Mouse (Mus musculus) adrenal gland, postnatal 25 days (tissue): ENCODE results near the gene Btbd2. TPM values are rescaled to one million over a fixed set of nuclear protein-coding genes. Genes with fewer than 3 reads are reported as not detected.
"Not testable (repeated sequence)": the region's sequence is repeated elsewhere in the genome, so short reads cannot be mapped to it uniquely, and the experiment has no call there.

Experiments
- DNase-seq: peaks from one replicate; pipeline ENCODE4 v3.0.0; 2021; ENCODE audit warnings: mixed read lengths
- microRNA-seq, 2 experiments: library from miRNA; unstranded; fragments of <30 nt; microRNA quantifications; one replicate each; pipeline ENCODE4 v1.2.0; 2021
- total RNA-seq: library from RNA; stranded (reverse); gene quantifications from 2 replicates; pipeline ENCODE4 v1.2.3, GENCODE M21; 2021

Gene Btbd2
- total RNA-seq, 1 experiment from 2014 or later, result 79.2 TPM

DNA sequence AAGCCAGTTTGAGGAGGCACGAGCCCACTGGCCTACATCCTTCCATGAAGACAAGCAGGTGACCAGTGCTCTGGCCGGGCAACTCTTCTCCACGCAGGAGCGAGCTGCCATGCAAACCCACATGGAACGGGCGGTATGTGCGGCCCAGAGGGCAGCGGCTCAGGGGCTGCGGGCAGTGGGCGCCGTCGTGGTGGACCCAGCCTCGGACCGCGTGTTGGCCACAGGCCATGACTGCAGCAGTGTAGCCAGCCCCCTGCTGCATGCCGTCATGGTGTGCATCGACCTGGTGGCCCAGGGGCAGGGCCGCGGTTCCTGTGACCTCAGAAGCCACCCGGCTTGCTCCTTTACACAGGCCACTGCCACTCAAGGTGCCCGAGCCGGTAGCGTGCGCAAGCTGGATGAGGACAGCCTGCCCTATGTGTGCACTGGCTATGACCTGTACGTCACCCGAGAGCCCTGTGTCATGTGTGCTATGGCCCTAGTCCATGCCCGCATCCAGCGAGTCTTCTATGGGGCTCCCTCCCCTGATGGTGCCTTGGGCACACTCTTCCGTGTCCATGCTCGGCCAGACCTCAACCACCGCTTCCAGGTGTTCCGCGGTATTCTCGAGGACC, 50.0 kb downstream of the Btbd2 start:
- DNase-seq, result no peak

GRCm38 (mm10) chr10:80606306-80606705, 50.6 kb downstream of the Btbd2 start:
- no peak for DNase-seq

DNA sequence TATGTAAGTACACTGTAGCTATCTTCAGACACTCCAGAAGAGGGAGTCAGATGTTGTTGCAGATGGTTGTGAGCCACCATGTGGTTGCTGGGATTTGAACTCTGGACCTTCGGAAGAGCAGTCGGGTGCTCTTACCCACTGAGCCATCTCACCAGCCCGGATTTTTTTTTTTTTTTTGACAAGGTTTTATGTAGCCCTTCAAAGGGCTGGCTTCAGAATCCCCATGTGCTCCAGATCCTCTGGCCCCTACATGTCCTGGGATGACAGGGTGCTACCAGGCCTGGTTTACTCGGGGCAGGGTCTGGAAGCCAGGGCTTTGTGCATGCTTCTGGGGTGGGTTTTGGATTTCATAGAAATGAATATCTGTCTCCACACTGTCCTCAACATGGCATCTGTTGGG, 51.1 kb downstream of the Btbd2 start, which contains the start of gene Gm49322:
Gene Gm49322 (plus strand): TSS at position 301 of the 400 bp plus-strand sequence.
- not testable (repeated sequence) for DNase-seq

DNA sequence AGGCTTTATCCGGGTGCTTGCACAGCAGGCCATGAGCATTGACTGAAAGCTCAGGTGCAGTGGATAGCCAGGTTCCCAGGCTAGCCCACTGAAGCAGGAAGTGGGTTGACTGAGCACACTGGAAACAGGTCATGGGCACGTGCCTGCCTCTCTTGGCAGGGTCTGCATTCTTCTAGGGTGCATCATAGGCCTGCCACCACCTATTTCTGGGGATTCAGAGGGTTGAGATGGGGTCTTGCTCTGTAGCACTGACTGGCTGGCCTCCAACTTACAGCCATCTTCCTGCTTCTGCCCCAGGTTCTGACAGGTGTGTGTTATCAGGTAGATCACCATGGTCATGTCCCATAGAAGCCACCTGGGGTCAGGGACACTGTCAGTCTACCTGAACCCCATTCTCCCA, 51.9 kb downstream of the Btbd2 start:
- DNase-seq, result no peak

GRCm38 (mm10) chr10:80604001-80604509, 52.8 kb downstream of the Btbd2 start:
- DNase-seq, result no peak

DNA sequence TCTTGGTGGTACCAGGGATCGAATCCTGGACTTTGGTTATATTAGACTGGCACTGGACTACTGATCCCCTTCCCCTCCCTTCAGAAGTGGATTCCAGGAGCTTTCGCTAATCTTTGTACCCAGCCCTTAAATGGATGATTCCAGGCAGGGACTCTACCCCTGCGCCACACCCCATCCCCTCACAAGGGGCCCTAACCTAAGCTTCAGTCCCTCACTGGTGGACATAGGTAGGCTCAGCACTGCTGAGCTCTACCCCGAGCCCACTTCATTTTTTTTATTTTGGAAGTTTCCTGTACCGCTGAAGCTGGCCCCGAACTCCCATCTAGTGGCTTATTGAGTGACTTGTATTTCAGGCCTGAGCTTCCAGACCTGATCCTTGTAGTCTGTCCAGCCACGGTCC, 53.5 kb downstream of the Btbd2 start:
- no peak for DNase-seq

DNA sequence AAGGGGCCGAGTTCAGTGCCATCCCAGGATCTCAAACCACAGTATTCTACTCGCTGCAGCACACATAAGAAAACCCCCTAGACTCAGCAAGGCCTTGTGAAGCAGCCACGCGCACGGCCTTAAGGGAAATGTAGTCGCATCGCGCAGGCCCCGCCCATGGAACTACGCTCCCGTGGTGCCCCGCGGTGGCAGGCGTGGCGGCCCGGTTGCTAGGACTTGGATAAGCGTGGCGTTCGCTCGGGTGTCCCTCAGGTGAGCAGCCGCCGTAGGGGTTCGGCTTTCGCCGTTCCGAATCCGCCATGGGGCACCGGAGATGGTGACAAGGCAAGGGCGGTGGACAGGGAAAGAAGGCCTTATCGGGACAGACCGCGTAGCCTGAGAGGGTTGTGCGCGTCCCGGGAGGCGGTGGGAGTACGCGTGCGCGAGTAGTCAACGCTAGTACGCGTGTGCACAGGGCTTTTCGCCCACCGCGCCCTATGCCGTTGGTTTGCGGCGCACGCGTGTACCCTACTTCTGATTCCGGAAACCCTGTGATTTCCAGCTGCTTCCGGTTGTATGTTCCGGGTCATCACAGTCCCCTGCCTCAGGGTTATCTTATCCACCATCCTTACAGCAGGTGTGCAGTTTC, 54.1 kb downstream of the Btbd2 start, which contains the start of the genes Scamp4 and Adat3:
Gene Scamp4 (plus strand): TSS at position 175 of the 628 bp plus-strand sequence.
Gene Adat3 (plus strand): TSS at position 183 of the 628 bp plus-strand sequence.
- peak; percentile 93 for DNase-seq

DNA sequence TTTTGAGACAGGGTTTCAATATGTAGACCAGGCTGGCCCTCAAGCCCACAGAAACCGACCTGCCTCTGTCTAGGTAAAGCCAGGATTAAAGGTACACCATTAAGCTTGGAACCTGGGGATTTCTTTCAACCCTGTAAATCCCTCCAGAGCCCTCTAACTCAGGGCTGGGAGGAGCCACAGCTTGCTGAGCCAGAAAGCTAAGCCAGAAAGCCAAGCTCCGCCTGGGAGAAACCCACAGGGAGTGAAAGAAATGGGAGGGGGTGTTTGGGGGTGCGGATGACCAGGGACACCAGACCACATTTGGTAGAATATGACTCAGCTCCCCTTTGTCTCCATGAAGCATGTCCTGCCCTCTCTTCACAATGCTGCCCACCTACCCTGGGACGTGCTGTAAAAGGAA, 60.6 kb downstream of the Btbd2 start:
- DNase-seq, result no peak

Small RNA genes lying within 50 kb of the gene (microRNA-seq; reads per million reads assigned to microRNA genes)
- 0.71 to 1.0 reads per million in 2 experiments for gene Mir6912

Other genes starting within 250 kb of the Btbd2 start
- 63.1 and 84.1 TPM in 2 replicates for gene Tcf3, start 223.4 kb downstream of the Btbd2 start, total RNA-seq
- gene Onecut3, start 162.2 kb downstream of the Btbd2 start, total RNA-seq, result not detected in 2 replicates
- 0.29 and 0.64 TPM in 2 replicates for gene Atp8b3, start 117.9 kb downstream of the Btbd2 start, total RNA-seq
- gene Rexo1, start 95.5 kb downstream of the Btbd2 start, total RNA-seq, result 57.4 and 63.5 TPM in 2 replicates
- 9.6 and 14.8 TPM in 2 replicates for gene Klf16, start 79.8 kb downstream of the Btbd2 start, total RNA-seq
- 87.8 and 100 TPM in 2 replicates for gene Abhd17a, start 66.7 kb downstream of the Btbd2 start, total RNA-seq
- gene Scamp4, start 54.2 kb downstream of the Btbd2 start, total RNA-seq, result 64.8 and 68.6 TPM in 2 replicates
- 3.5 and 5.6 TPM in 2 replicates for gene Adat3, start 54.2 kb downstream of the Btbd2 start, total RNA-seq
- gene Gm49322, start 51.0 kb downstream of the Btbd2 start, total RNA-seq, result 2.3 and 3.0 TPM in 2 replicates
- 127 and 157 TPM in 2 replicates for gene Csnk1g2, start 34.2 kb downstream of the Btbd2 start, total RNA-seq
- 155 and 164 TPM in 2 replicates for gene Mknk2, start 21.0 kb upstream of the Btbd2 start, total RNA-seq
- 15.2 and 18.8 TPM in 2 replicates for gene Mob3a, start 44.9 kb upstream of the Btbd2 start, total RNA-seq
- gene Izumo4, start 45.1 kb upstream of the Btbd2 start, total RNA-seq, result 21.6 and 37.1 TPM in 2 replicates
- gene Ap3d1, start 85.2 kb upstream of the Btbd2 start, total RNA-seq, result 94.4 and 102 TPM in 2 replicates
- 97.3 and 102 TPM in 2 replicates for gene Dot1l, start 98.1 kb upstream of the Btbd2 start, total RNA-seq
- 56.7 and 60.1 TPM in 2 replicates for gene Sf3a2, start 141.1 kb upstream of the Btbd2 start, total RNA-seq
- gene Plekhj1, start 141.6 kb upstream of the Btbd2 start, total RNA-seq, result 114 and 132 TPM in 2 replicates
- 0.79 and 0.90 TPM in 2 replicates for gene Amh, start 148.2 kb upstream of the Btbd2 start, total RNA-seq
- 6.7 and 8.7 TPM in 2 replicates for gene Jsrp1, start 156.4 kb upstream of the Btbd2 start, total RNA-seq
- gene Oaz1, start 169.6 kb upstream of the Btbd2 start, total RNA-seq, result 742 and 955 TPM in 2 replicates
- gene Lingo3, start 187.0 kb upstream of the Btbd2 start, total RNA-seq, result 3.5 and 5.1 TPM in 2 replicates
- 42.8 and 49.8 TPM in 2 replicates for gene Lsm7, start 198.1 kb upstream of the Btbd2 start, total RNA-seq
- 38.8 and 48.5 TPM in 2 replicates for gene Sppl2b, start 198.2 kb upstream of the Btbd2 start, total RNA-seq
- gene Tmprss9, start 214.8 kb upstream of the Btbd2 start, total RNA-seq, result not detected in 2 replicates
- 188 and 208 TPM in 2 replicates for gene Timm13, start 243.9 kb upstream of the Btbd2 start, total RNA-seq